Mouse (Mus musculus) left cerebral cortex, postnatal 4 days (tissue): ENCODE results near the gene Dmbx1. TPM values are rescaled to one million over a fixed set of nuclear protein-coding genes. Genes with fewer than 3 reads are reported as not detected.
A peak's percentile ranks its signal among the peaks of the same experiment; 100 is the strongest.

Source experiments
- DNase-seq: peaks from one replicate; pipeline ENCODE4 v3.0.0-alpha.2; 2022
- intact Hi-C: fragments of 180-260 bp; cut with DNase I; formaldehyde crosslinking; loops from one replicate; pipeline ENCODE4 v1.15.1; 2025
- total RNA-seq, 2 experiments: library from RNA; stranded (reverse); gene quantifications; 2 replicates each; pipeline ENCODE4 v1.2.3; 2021

Dmbx1 gene
- total RNA-seq, 2 experiments from 2014 or later, result 0.10 to 0.38 TPM

GRCm38 (mm10) chr4:115894281-115894680 lies 45.4 kb downstream of the Dmbx1 start:
- DNase-seq, result no peak
- intact Hi-C loops, result no loop called here

DNA sequence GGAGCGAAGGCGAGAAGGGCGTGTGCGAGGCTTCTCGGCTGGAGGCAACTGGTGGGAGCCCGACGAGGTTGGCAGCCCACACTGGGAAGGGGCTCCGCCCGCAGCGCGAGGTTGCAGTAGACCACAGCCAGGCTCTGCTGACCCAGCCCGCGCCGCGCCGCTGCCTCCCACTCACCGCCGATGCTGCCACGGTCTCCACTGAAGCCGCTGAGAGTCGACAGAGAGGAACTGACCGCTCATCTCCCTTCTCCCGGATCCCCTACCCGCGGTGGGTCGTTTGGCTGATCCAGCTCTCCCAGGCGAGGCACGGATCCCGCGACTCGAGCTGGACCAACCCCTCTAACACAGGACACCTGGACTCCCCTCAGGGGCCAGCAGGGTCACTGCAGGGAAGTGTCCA lies 49.2 kb downstream of the Dmbx1 start, which contains the start of gene 6430628N08Rik:
6430628N08Rik (plus strand) TSS at position 113 of the 400 bp plus-strand sequence.
- no peak for DNase-seq
- intact Hi-C loops, result no loop called here

GRCm38 (mm10) chr4:115890066-115890465 lies 49.7 kb downstream of the Dmbx1 start:
- DNase-seq, result no peak
- intact Hi-C loops, result no loop called here

- no peak for DNase-seq
- intact Hi-C loops, result no loop called here
Measured at GRCm38 (mm10) chr4:115886875-115887274, 52.9 kb downstream of the Dmbx1 start.

DNA sequence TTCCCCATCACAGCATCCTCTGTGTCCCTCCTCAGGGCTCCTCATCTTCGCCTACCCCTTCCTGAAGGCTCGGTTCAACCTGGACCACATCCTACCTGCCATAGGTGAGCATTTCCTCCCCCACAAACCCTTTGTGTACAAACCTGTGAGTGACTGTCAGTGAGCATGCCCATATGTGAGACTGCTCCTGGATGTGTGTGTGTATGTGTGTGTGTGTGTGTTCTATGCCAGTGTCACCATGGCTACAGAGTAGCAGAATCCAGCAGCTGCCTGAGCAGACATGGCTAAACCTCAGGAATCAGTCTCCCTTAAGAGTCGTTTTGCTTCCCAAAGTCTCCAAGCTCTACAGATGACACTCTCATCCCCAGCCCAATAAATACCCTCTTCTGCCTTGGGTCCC lies 53.9 kb downstream of the Dmbx1 start:
- DNase-seq, result no peak
- intact Hi-C loops, result no loop called here

DNA sequence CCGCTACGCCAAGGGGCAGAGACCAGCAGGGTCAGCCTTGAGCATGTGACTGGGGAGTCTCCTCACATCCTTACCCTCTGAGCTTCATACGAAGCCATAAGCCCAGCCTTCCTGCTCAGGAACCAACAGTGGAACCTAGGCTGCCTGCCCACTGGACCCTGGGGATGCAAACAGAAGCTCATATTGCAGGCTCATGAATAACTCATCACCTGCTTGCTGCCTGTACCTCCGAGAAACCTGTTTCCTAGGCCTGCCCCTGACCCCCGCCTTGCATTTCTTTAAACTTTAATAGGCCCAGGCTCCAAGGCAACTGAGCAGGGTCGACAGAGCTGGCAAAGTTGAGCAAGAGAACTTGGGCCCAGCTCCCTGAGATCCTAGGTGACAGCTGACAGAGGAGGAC lies 55.7 kb downstream of the Dmbx1 start, which contains the start of gene Kncn:
Kncn (plus strand) TSS at position 379 of the 400 bp plus-strand sequence.
- intact Hi-C loops, result no loop called here

DNA sequence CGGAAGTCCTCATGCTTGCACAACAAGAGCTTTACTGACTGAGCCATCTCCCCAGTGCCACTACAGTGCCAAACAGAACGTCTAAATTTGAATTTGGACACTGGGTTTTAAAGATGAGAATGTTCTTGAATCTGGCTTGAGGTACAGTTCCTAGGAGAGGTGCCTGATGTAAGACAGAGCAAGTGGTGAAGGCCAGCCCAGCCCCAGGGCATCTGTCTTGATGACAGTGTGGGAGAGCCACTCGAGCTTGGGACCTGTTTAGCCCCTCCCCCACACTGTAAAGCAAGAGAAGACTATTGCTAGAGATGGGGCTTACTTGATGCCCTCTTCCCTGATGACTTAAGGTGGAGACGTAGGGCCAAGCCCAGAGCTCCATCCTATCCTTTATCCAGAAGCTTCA lies 57.5 kb downstream of the Dmbx1 start:
- DNase-seq, result no peak
- intact Hi-C loops, result no loop called here

More for the DNA sequence above, 55.7 kb downstream of the Dmbx1 start, which contains the start of gene Kncn:
- DNase-seq, result no peak

- DNase-seq, result peak; percentile 66
- intact Hi-C loops, result no loop called here
Measured at GRCm38 (mm10) chr4:115881183-115881582, 58.5 kb downstream of the Dmbx1 start.

GRCm38 (mm10) chr4:115878828-115879227 lies 60.9 kb downstream of the Dmbx1 start:
- intact Hi-C loops, result no loop called here
- no peak for DNase-seq

DNA sequence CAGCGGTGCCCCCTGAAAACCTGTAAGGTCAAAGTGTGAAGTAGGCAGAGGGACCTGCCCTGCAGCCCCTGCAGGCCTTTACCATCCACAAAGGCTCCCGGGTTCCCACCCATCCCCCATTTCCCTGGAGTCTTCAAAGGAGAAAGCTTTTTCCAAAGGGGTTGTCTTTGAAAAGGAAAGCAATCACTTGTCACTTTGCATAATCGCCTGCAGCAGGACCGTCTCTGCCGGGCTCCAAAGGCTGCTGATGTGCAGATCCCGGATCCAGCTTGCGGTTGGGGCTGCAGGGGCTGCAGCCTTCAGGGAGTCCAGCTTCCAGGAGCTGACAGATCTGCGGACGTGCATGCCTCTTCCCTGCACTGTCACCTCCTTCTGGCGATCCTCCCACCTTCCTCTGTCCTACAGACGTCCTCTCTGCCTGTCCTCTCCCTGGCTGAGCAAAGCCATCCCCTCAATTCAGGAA lies 61.5 kb downstream of the Dmbx1 start:
- no peak for DNase-seq
- intact Hi-C loops, result no loop called here

- no peak for DNase-seq
- intact Hi-C loops, result no loop called here
Measured at GRCm38 (mm10) chr4:115873231-115873630, 66.5 kb downstream of the Dmbx1 start.

GRCm38 (mm10) chr4:115869512-115870210 lies 70.1 kb downstream of the Dmbx1 start:
- DNase-seq, result no peak
- intact Hi-C loops, result no loop called here

Other genes starting within 250 kb of the Dmbx1 start
- 10 to 100 TPM; 20.7 to 22.7 TPM for gene Efcab14, start 202.2 kb downstream of the Dmbx1 start, total RNA-seq
- under 1 TPM in 1 of 2 experiments, not detected in 1; 0.66 TPM for gene Tex38, start 158.9 kb downstream of the Dmbx1 start, total RNA-seq
- 10 to 100 TPM; 23.4 to 26.3 TPM for gene Atpaf1, start 155.1 kb downstream of the Dmbx1 start, total RNA-seq
- 1 to 10 TPM; 3.9 TPM for gene Mob3c, start 111.8 kb downstream of the Dmbx1 start, total RNA-seq
- gene Mknk1, start 100.7 kb downstream of the Dmbx1 start, total RNA-seq, result 10 to 100 TPM; 28.8 to 29.8 TPM
- gene Kncn, start 55.5 kb downstream of the Dmbx1 start, total RNA-seq, result under 1 TPM in 1 of 2 experiments, not detected in 1; 0.32 TPM
- gene 6430628N08Rik, start 49.3 kb downstream of the Dmbx1 start, total RNA-seq, result under 1 TPM; 0.24 to 0.36 TPM
- gene Faah, start 78.0 kb upstream of the Dmbx1 start, total RNA-seq, result 10 to 100 TPM; 45.8 to 53.7 TPM
- gene Nsun4, start 114.0 kb upstream of the Dmbx1 start, total RNA-seq, result 1 to 10 TPM; 6.6 to 8.2 TPM
- 100 to 1,000 TPM; 319 to 327 TPM for gene Uqcrh, start 135.1 kb upstream of the Dmbx1 start, total RNA-seq
- 10 to 100 TPM; 60.2 to 68.2 TPM for gene Lrrc41, start 135.3 kb upstream of the Dmbx1 start, total RNA-seq
- gene Rad54l, start 183.8 kb upstream of the Dmbx1 start, total RNA-seq, result 1 to 10 TPM; 2.4 to 3.2 TPM
- 10 to 100 TPM; 78.4 to 83.7 TPM for gene Pomgnt1, start 183.9 kb upstream of the Dmbx1 start, total RNA-seq
- 10 to 100 TPM; 18.5 to 21.1 TPM for gene Lurap1, start 211.4 kb upstream of the Dmbx1 start, total RNA-seq
- not detected for gene Tspan1, start 227.7 kb upstream of the Dmbx1 start, total RNA-seq
- gene 1700042G07Rik, start 233.4 kb upstream of the Dmbx1 start, total RNA-seq, result not detected
- gene Gm49337, start 233.5 kb upstream of the Dmbx1 start, total RNA-seq, result 1 to 10 TPM; 1.9 to 3.1 TPM